Mouse (Mus musculus): ENCODE measurements around the gene Ccl4. TPM values are rescaled to one million over a fixed set of nuclear protein-coding genes. Genes with fewer than 3 reads are reported as not detected.

The Ccl4 gene
- total RNA-seq (2021) (under 1 TPM in 1 of 2 experiments, not detected in 1; 0.97 TPM), polyA plus RNA-seq (2012; rRNA removed) (2.0 and 3.0 TPM in 2 replicates)
- long read RNA-seq = 0 reads

DNA sequence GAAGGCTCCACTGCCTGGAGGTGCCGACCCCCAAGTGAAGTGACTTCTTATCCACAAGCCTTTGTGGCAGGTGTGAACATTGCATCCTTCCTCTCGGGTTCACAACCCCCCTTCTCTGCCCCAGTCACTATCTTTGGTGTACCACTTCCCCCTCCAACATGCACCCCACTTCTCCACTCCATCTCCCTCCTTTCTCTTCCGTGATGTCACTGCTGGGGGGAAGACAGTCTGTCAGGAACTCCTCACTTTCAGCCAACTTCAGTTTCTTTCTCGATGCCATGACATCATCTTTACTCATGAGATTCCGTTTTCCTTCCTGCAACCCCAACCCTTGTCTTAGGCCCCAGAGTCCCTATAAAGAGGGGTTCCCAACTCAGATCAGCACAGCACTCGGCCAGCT is at the start of gene Ccl4:
Gene Ccl4, plus strand, starts transcription at position 381 of the 400 bp plus-strand sequence.
- peak; percentile 8 for DNase-seq

DNA sequence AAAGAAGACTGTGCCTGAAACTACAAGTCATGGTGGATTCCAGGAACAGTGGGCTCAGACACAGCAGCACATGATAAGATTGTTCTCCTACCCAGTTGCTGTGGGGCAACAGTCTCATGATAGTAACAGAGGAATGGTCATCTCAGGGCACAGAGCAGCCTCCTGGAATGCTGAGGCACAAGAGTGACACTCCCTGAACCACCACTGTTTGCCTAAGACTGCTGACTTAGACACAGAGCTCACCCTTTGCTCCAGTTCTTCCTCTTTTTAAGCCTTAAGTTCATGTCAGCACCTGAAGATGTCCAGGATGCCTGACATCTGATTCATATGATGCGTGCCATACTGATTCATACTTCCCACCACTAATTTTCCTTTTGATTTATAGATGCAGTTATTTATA is 45.8 kb upstream of the Ccl4 start:
- no peak for DNase-seq

GRCm38 (mm10) chr11:83618238-83618637 is 44.1 kb upstream of the Ccl4 start:
- DNase-seq = no peak

DNA sequence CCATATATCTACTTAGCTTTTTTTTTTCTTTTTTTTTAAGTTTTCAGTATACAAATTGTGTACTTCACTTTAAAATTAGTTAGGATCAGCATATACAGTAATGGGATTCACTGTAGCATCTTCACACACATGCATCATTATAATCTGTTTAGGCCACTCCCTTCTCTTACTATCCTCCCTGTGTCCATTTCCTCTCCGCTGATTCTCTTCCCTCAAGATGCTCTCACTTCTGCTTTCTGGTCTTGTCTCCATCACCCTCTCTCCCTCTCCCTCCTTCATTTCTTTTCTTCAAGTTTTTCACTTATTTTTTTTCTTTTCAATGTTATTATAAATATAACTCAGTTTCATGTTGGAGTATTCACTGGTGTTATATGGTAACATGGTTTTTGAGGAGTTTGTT is 43.3 kb upstream of the Ccl4 start:
- DNase-seq = no peak

GRCm38 (mm10) chr11:83623586-83623985 is 38.8 kb upstream of the Ccl4 start:
- no peak for DNase-seq

DNA sequence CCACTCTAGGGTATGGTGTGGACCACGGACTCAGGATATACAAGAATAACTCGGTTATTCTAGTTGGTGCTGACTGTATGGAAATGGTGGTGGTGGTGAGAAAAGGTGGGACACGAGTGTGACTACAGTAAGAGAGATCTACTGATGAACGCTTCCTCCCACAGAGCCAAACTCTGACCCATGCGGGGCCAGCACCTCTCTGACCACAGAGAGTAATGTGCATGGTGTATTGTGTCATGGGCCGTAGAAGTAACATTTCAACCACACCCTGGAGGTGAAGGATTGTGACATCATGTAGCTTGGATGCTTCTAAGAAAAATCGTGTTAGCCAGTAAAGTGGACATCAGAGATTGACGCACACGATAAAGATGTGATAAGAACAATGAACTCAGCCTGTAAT is 33.6 kb upstream of the Ccl4 start:
- no peak for DNase-seq

DNA sequence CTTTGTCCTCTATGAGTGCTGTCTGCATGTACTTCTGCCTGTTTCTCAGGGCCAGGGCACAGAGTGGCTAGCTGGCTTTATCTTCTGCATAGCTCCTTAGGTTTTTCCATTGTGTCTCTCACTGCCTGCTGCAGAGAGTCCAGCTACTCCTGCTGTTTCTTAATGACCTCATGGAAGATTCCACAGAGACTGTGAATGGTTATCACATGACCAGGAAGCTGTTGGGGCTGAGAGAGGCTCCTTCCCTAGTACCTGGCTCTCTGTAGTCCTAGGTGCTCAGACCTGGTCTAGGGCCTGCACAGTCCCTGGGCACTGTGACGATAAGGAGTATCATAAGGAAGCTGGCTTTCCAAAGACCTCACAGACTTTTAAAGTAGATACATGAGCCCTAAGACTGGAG is 31.8 kb upstream of the Ccl4 start:
- DNase-seq = no peak

- DNase-seq = no peak
Measured at GRCm38 (mm10) chr11:83631065-83631464, 31.3 kb upstream of the Ccl4 start.

DNA sequence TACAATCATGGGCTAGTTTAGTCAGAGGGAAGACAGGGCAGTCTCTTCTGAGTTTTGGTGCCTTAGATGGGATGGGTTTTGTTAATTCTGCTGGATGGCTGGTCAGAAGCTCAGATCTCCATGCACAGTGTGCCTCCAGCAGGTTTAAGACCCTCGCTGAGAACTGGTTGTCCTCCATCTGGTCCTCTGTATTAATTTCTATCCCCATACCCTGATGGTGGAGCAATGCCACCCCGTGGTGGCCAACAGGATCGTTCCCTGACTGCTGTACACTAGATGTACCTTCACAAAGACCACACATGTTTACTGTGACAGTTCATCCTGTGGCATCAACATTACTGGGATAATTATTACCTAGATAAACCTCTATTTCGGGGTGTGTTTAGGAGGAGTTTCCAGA is 29.6 kb upstream of the Ccl4 start:
- peak; percentile 18 for DNase-seq

- no peak for DNase-seq
Measured at GRCm38 (mm10) chr11:83634425-83634824, 28.0 kb upstream of the Ccl4 start.

DNA sequence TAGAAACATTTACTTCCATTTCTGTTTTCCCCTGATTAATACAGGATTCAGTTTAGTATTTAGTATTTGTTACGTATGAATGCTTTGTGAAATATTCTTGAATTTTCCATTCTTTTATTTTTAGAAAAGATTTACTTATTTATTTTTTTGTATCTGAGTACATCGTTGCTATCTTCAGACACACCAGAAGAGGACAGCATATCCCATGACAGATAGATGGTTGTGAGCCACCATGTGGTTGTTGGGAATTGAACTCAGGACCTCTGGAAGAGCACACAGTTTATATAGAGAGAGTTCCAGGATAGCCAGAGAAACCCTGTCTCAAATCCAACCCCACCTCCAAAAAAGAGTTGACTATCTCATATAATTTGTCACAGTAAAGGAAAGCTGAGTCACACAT is 27.5 kb upstream of the Ccl4 start:
- DNase-seq = no peak

DNA sequence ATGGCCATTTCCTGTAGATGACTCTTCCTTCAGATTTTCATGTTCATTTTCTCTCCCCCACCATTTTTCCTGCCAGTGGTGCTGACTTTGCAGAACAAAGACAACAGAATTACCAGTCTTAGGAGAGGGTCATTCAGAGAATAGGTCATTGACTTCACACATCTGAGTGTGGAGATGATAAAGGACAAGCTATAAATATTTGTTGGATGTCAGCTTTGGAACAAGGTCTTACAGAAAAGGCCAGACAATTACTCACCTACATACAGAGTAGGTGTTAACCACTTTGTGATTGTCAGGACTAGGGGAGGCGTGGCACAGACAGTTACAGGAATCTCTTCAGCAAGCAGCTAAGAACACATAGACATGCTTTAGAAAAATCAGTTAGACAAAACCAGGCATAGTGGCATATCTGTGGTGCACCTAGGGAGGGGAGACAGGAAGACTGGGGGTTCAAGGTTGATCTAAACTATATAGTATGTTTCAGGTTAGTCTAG is 25.6 kb upstream of the Ccl4 start:
- no peak for DNase-seq

DNA sequence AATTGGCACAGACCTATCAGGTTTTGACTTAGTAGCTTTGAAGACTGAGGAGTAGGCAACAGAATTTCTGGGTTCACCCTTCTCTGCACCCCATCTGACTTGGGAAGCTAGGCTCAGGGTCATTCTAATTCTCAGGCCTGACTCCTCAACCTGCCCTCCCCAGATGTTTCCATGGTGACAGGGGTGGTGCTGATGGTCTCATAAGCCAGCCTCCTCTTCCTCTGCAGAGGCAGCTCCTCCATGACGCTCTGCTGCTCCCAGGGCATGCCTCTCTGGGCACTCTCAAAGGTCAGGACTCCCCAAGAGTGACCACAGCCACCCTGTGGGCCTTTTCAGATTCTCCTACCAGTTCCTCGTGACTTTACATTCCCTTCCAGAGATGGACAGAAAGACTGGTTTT is 23.4 kb upstream of the Ccl4 start:
- DNase-seq = no peak

GRCm38 (mm10) chr11:83639533-83639932 is 22.9 kb upstream of the Ccl4 start:
- DNase-seq = no peak

GRCm38 (mm10) chr11:83640141-83640540 is 22.2 kb upstream of the Ccl4 start:
- DNase-seq = no peak

DNA sequence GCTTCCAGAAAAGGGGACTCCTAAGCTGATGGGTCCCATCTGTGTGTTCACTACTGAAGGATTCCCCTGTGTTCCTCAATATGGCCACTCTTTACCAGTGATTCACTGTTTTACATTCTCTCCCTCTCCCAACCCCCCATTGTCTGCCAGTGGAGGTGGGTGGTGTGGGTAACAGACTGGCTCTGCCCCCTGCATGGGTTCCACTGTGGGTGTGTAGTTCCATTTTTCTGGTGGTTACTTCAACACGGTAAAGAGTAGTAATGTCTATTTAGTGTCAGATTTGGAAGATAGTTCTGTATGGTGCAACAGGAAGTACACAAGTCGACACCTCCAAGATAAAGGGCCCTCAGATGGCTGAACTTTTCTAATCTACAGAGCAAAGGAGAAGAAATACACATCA is 21.2 kb upstream of the Ccl4 start:
- no peak for DNase-seq

- DNase-seq = no peak
Measured at GRCm38 (mm10) chr11:83645521-83645920, 16.9 kb upstream of the Ccl4 start, which contains the start of gene Rpl9-ps1. Gene Rpl9-ps1 (minus strand): TSS chr11:83645621.

DNA sequence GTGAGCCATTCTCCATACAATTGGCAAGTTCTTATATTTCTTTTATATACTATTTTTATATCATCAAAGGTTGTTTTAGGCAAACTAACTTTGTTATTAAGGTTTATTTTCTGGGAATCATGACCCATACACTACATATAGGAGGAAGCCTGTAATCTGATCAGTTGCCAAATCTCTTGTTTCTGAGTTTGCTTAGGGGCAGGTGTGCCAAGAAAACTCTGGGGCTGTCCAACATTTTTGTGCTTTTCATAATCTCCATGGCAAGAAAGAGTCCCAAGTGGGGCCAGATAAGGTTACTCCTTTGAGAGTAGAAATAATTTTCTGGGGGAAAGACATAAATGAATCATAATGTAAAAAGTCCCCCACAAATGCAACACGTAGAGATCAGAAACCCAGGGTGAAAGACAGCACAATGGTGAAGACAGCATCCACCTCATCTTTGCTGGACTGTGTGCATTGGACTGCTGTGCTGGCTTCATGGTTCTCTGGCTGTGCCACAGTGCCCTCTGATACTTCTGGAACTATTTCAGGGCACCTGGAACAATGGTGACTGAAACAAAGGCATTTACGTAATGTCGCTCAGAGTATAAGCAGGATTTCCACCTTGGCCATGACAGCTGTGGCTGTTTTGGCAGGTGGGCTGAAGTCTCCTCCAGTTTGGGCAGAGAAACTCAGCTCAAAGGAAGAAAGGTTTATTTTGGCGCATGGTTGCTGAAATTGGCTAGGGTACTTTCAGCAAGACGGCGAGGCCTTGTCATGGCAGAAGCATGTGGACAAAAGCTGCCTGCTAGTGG is 15.8 kb upstream of the Ccl4 start:
- DNase-seq = no peak

DNA sequence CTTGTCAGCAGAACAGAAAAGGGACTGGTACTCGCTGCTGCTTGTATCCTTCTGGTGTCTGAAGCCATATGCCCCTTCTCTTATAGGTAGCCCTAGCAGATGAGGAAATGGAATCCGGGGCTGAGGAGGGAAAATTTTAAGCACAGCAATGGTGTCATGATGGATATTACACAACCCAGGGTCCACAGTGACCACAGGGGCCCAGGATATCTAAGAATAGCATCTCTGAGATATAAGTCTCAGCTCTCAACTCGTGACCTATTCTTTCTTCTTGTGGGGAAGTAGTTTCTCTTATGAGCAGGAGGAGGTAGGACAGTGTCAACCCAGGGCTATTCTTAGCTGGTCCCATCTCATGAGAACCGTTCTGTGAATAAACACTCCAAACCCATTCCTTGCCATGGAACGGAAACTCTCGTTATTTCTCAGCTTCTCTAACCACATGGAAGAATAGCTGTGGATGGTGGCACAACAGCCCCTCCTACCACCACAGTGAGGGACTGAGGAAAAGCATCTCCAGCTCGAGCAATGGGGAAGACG is 13.0 kb upstream of the Ccl4 start, which contains the start of gene Ccl3:
Gene Ccl3, minus strand, starts transcription at position 51 of the 537 bp plus-strand sequence.
- no peak for DNase-seq

DNA sequence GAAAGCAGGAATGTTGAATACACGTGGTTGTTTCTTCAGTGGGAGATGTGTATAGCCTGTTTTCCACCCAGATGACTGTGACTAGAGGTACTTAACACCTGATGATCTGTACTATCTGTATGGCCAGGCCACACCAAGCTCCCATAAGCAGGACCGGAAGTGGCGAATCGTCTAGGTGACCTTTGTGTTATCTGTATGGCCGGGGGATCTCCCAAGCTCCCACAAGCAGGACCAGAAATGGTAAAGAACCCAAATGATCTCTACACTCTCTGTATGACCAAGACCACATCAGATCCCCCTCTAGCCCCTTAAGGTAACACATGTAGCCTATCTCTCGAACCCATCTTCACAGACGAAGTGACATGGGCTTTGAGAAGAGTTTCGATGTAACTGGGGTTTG is 7.8 kb upstream of the Ccl4 start:
- no peak for DNase-seq

DNA sequence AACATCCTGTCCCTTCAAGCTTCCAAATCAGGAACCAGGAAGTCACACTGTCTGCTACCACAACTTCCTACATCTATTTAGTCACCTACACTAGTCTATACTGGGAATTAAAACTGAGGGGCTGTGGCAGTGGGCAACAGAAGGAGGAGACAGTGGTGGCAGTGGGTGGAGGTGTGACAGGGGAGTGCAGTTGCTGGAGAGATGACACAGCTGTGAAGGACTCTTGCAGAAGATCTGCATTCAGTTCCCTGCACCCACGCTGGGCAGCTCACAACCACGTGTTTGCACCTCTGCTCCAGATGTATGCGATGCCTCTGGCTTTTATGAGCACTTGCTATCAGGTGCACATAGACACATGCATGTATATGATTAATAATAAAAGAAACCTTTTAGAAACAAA is 4.9 kb upstream of the Ccl4 start:
- no peak for DNase-seq

- DNase-seq = no peak
Measured at GRCm38 (mm10) chr11:83658797-83659196, 3.6 kb upstream of the Ccl4 start.

DNA sequence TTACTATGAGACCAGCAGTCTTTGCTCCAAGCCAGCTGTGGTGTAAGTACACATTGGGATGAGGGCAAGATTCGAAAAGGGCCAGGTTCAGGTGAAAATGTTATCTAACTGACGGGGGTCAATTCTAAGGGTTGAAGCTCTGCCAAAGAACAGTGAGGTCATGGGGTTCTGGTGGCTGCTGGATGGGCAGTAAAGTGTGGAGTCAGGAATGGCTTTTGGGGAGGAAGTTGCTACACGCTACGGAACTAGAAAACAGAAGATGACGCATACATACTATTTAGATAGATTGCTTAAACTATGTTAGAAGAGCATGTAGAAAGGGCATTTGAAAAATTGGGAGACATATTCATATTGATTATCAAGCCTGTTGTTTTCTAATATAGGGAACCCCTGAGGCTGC is 1.1 kb downstream of the Ccl4 start:
- no peak for DNase-seq

DNA sequence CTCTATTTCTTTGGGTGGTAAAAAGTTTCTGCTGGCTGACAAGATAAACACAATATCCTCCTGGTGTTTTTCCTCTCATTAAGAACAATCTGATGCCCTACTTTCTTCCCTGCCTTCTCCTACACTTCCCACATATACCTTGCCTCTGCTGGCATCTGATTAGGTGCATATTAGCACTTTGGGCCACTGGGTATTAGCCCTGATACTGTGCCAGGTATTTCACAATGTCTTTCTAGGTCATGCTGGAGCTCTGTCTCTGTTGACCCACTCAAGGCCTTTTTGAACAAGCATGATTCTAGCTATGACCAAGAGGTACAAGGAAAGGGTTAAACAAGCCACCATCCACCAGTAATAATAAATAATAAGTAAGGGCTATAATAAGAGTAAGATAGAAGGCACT is 9.4 kb downstream of the Ccl4 start:
- peak; percentile 41 for DNase-seq

All from adrenal gland, adult 2 months (tissue).